Mouse (Mus musculus) liver, embryonic 14.5 days (tissue): Measurements from ENCODE around the gene Polr3c. TPM values are rescaled to one million over a fixed set of nuclear protein-coding genes. Genes with fewer than 3 reads are reported as not detected.

Experiments
- ATAC-seq: fragments of 200-750 bp; cut with Nextera tagmentation; 2 replicates; pipeline ENCODE4 v1.8.0; 2017; ENCODE audit warnings: moderate number of reproducible peaks, mild to moderate bottlenecking, moderate library complexity; ENCODE audit not compliant: insufficient read depth
- DNase-seq, 3 experiments: peaks; one replicate each; pipeline ENCODE4 v3.0.0-alpha.2; 2012 to 2013; ENCODE audit warnings: low read depth in 3 of 3, low spot score in 3 of 3
- H3K27ac ChIP-seq: fragments of 300-500 bp; sonication (generic); 2 replicates; pipeline ENCODE4 v1.5.1; 2014; ENCODE audit warnings: moderate library complexity, mild to moderate bottlenecking, control low read depth, inconsistent platforms
- H3K27me3 ChIP-seq: fragments of 300-500 bp; sonication (generic); 2 replicates; pipeline ENCODE4 v1.6.1; 2014; ENCODE audit warnings: mild to moderate bottlenecking, low read length, moderate library complexity; ENCODE audit not compliant: control insufficient read depth, insufficient read depth
- H3K36me3 ChIP-seq: fragments of 300-500 bp; sonication (generic); replicated peaks from 2 replicates; pipeline ENCODE4 v1.6.1; 2014; ENCODE audit warnings: low read depth; ENCODE audit not compliant: control insufficient read depth, insufficient read depth
- H3K4me1 ChIP-seq, 2 experiments: fragments of 200-500 bp in 1 of 2; fragments of 300-500 bp in 1 of 2; sonication (generic) in 1 of 2; replicated peaks; 2 replicates each; pipeline ENCODE4 v1.6.1; 2012 to 2014; ENCODE audit warnings: antibody characterized with exemption in 1 of 2, inconsistent platforms in 1 of 2, low read length in 1 of 2; ENCODE audit not compliant: control insufficient read depth in 2 of 2, insufficient read depth in 2 of 2
- H3K4me2 ChIP-seq: fragments of 300-500 bp; sonication (generic); 2 replicates; pipeline ENCODE4 v1.6.1; 2014; ENCODE audit warnings: low read depth, mild to moderate bottlenecking, control low read depth, moderate library complexity
- H3K4me3 ChIP-seq, 2 experiments: fragments of 200-500 bp in 1 of 2; fragments of 300-500 bp in 1 of 2; sonication (generic) in 1 of 2; 2 replicates each; pipeline ENCODE4 v1.5.1; 2012 to 2014; ENCODE audit warnings: low read depth in 2 of 2, low read length in 2 of 2, mild to moderate bottlenecking in 2 of 2, control low read depth in 1 of 2, inconsistent platforms in 1 of 2, moderate library complexity in 1 of 2; ENCODE audit not compliant: insufficient read depth in 1 of 2
- H3K9ac ChIP-seq: fragments of 300-500 bp; sonication (generic); replicated peaks from 2 replicates; pipeline ENCODE4 v1.6.1; 2014; ENCODE audit warnings: mild to moderate bottlenecking, control low read depth, moderate library complexity
- H3K9me3 ChIP-seq: fragments of 300-500 bp; sonication (generic); 2 replicates; pipeline ENCODE4 v1.6.1; 2016; ENCODE audit warnings: low read length, mixed read lengths; ENCODE audit not compliant: control insufficient read depth
- CTCF ChIP-seq: IDR thresholded peaks from 2 replicates; pipeline ENCODE4 v1.5.1; 2016; ENCODE audit warnings: antibody characterized with exemption, low read depth, control low read depth
- EP300 ChIP-seq: IDR thresholded peaks from 2 replicates; pipeline ENCODE4 v1.6.1; 2016; ENCODE audit warnings: antibody characterized with exemption, low read depth
- WGBS: fragments of 180-500 bp; shearing (Covaris S2); extraction: QIAGEN DNeasy Blood & Tissue Kit; methylation state at CpG from one replicate; pipeline ENCODE4 v1.1.7; 2014; ENCODE audit not compliant: insufficient replicate concordance; 5-methylcytosine and 5-hydroxymethylcytosine counted together
- polyA plus RNA-seq, 2 experiments: library from polyadenylated mRNA; depleted of rRNA in 1 of 2; stranded (reverse) in 1 of 2; unstranded in 1 of 2; fragments of >200 nt; fragmentation: Nextera tagmentation in 1 of 2; extraction: Ambion mirVana in 1 of 2; gene quantifications; 2 replicates each; pipeline versions ENCODE4 v1.2.1 to v1.2.3; 2012 to 2014

Polr3c gene
- polyA plus RNA-seq, 2 experiments: 14.5 to 21.6 TPM

DNA sequence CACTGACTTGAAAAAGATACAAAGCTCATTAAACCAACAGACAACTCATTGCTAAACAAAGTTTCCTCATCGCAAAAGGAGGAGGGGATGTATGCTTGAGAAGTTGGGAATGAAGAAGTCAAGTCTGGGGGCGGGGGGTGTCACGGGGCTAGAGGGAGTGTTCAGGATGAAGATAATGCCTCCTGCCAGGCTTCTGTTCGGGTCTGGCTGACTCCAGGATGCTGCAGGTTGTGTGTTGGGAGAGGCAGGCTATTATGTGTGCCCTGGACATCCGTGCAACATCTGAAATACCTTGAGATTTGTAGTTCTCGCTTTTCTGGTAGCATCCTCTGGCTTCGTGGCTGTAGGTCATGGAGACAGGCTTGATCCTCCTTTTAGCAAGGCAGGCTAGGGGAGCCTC lies 49.0 kb downstream of the Polr3c start:
- Histone ChIP-seq H3K4me3 (no peak overlapping the region), H3K9me3 (no peaks in the 10 kb centered on the region), H3K9ac (no peak overlapping the region), H3K36me3 (no peaks in the 10 kb centered on the region), H3K27ac (no peak overlapping the region), H3K4me1 (peaks cover 0 to 6% of the 10 kb centered on the region in 2 experiments; a peak in 3 of 4 replicates), H3K27me3 (peaks cover 1% of the 10 kb centered on the region), H3K4me2 (no peak overlapping the region)
- DNase-seq (no peak), ATAC-seq (no peak)
- TF ChIP-seq EP300: no peak
- 58% methylated on average over 7 of the region's 7 CpGs for WGBS

DNA sequence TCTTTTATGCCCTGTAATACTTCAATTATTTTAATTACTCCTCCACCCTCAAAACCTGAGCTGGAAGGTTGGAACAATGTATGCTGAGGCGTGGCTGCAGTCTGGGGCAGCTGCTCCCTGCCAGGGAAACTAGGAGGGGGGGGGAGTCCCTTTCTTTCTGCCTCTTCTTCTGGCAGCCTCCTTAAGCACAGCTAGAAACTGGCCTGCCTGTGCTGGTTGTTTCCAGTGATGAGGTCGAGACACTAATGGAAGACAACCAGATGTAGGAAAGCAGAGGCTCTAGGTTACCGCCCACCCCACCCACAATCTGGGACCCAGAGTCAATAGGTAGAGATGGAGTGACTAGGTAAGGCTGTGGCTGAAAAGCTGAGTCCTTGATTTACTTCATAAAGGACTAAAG lies 51.7 kb downstream of the Polr3c start:
- H3K9ac ChIP-seq: no peak overlapping the region
- H3K4me2 ChIP-seq: no peak overlapping the region
- no peak overlapping the region for H3K27ac ChIP-seq
- H3K4me3 ChIP-seq: no peak overlapping the region
- TF ChIP-seq EP300 (no peak), CTCF (no peak)
- peaks cover 3% of the 10 kb centered on the region for H3K27me3 ChIP-seq
- H3K4me1 ChIP-seq: peaks cover 0 to 8% of the 10 kb centered on the region in 2 experiments; a peak in 3 of 4 replicates
- H3K36me3 ChIP-seq: no peaks in the 10 kb centered on the region
- no peaks in the 10 kb centered on the region for H3K9me3 ChIP-seq
- WGBS: 58% methylated on average over 3 of the region's 3 CpGs
- DNase-seq (no peak), ATAC-seq (no peak)

DNA sequence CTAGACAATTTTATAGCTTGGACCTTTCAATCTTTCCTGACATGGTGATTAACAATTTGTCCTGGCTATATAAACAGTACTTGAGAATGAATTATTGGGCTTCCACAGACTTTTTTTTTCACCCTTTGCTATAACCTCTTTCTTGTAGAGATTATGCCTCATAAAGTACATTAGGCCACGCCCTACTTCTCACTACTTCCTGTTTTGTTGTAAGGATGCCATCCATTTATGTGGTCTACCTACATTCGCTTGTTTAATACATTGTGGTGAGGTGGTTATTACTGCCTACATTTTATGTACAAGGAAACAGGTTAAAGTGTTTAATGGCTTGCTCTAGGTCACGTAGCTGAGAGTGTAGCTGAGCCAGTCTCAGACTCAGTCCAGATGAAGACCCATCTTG lies 52.3 kb downstream of the Polr3c start:
- Histone ChIP-seq H3K9ac (no peak overlapping the region), H3K27ac (no peak overlapping the region), H3K9me3 (no peaks in the 10 kb centered on the region), H3K27me3 (peaks cover 3% of the 10 kb centered on the region), H3K4me3 (no peak overlapping the region), H3K4me1 (peaks cover 0 to 11% of the 10 kb centered on the region in 2 experiments), H3K36me3 (no peaks in the 10 kb centered on the region), H3K4me2 (no peak overlapping the region)
- WGBS: 50% methylated on average over 3 of the region's 3 CpGs
- ATAC-seq (no peak), DNase-seq (no peak)
- TF ChIP-seq CTCF (no peak), EP300 (no peak)

DNA sequence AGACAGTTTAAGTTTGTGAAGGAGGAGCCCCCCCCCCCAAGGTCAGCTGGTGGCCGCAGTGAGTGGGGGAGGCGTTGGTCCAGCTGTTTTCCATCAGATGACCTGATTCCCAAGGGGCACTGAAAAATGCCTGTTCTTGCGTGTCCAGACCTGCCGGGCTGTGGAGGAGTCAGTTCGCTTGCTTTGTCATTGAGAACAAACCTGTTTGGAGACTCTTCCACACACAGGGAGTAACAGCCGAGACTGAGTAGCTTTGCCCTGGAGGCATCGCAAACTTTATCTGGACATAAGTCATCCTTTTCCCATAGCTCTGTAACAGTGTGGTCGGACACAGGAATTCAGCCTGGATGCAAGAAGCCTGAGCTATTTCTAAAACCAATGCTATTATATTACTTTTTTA lies 53.0 kb downstream of the Polr3c start:
- Histone ChIP-seq H3K4me2 (no peak overlapping the region), H3K27me3 (peaks cover 3% of the 10 kb centered on the region), H3K4me1 (peaks cover 0 to 11% of the 10 kb centered on the region in 2 experiments), H3K9ac (no peak overlapping the region), H3K36me3 (no peaks in the 10 kb centered on the region), H3K9me3 (no peaks in the 10 kb centered on the region), H3K4me3 (no peak overlapping the region), H3K27ac (no peak overlapping the region)
- 70% methylated on average over 8 of the region's 8 CpGs for WGBS
- TF ChIP-seq CTCF: no peak
- no peak for TF ChIP-seq EP300
- no peak for ATAC-seq
- no peak for DNase-seq

GRCm38 (mm10) chr3:96673514-96673913 lies 53.9 kb downstream of the Polr3c start:
- DNase-seq (no peak), ATAC-seq (no peak)
- Histone ChIP-seq H3K4me3 (no peak overlapping the region), H3K9ac (no peak overlapping the region), H3K4me1 (peaks cover 0 to 7% of the 10 kb centered on the region in 2 experiments; a peak in 3 of 4 replicates), H3K27me3 (peaks cover 3% of the 10 kb centered on the region), H3K36me3 (no peaks in the 10 kb centered on the region), H3K27ac (no peak overlapping the region), H3K9me3 (no peaks in the 10 kb centered on the region), H3K4me2 (no peak overlapping the region)
- WGBS: 62% methylated on average over 4 of the region's 4 CpGs
- no peak for TF ChIP-seq CTCF
- TF ChIP-seq EP300: no peak
